Mouse (Mus musculus): Measurements from ENCODE around the gene Krtap3-1. TPM values are rescaled to one million over a fixed set of nuclear protein-coding genes. Genes with fewer than 3 reads are reported as not detected.
"Not testable (repeated sequence)": the region's sequence is repeated elsewhere in the genome, so short reads cannot be mapped to it uniquely, and the experiment has no call there.

Krtap3-1 gene
- not detected in 2 replicates for polyA plus RNA-seq (2011; ENCODE audit: insufficient read length, low read depth, missing spikeins)

GRCm38 (mm10) chr11:99566530-99566929 lies at the start of gene Krtap3-1:
TSS of gene Krtap3-1 (minus strand) at chr11:99566630.
- TF ChIP-seq CTCF (IDR thresholded peaks at IDR 0.05; ENCODE audit: borderline replicate concordance, insufficient read depth, low read length) (no peak), POLR2A (IDR thresholded peaks at IDR 0.05; ENCODE audit: low read depth, low read length) (no peak)
- peaks cover 4% of the 10 kb centered on the region; the same call in 1 of the 2 replicates for H3K4me1 ChIP-seq (ENCODE audit: control insufficient read depth, insufficient read depth, low read length)

GRCm38 (mm10) chr11:99614796-99615363 lies 48.5 kb upstream of the Krtap3-1 start, which contains the start of gene Krtap2-4:
TSS of gene Krtap2-4 (minus strand) at chr11:99614846.
- Histone ChIP-seq H3K27ac (ENCODE audit: insufficient read depth, low read length) (no peak within 1 kb of the TSS), H3K4me3 (ENCODE audit: insufficient read depth, low read length) (no peak within 1 kb of the TSS), H3K4me1 (ENCODE audit: control insufficient read depth, insufficient read depth, low read length) (0 out of 2 replicates have a peak, but pooled peaks cover 3% of the 10 kb centered on the region)
- no peak for TF ChIP-seq POLR2A (IDR thresholded peaks at IDR 0.05; ENCODE audit: low read depth, low read length)
- no peak for TF ChIP-seq CTCF (IDR thresholded peaks at IDR 0.05; ENCODE audit: borderline replicate concordance, insufficient read depth, low read length)

More at GRCm38 (mm10) chr11:99566530-99566929, at the start of gene Krtap3-1:
- no peak within 1 kb of the TSS for H3K4me3 ChIP-seq (ENCODE audit: insufficient read depth, low read length)
- no peak within 1 kb of the TSS for H3K27ac ChIP-seq (ENCODE audit: insufficient read depth, low read length)

GRCm38 (mm10) chr11:99610089-99610488 lies 43.7 kb upstream of the Krtap3-1 start, which contains the start of gene Gm11937:
TSS of gene Gm11937 (minus strand) at chr11:99610189.
- H3K27ac ChIP-seq (ENCODE audit: insufficient read depth, low read length): not testable (repeated sequence)

GRCm38 (mm10) chr11:99609126-99609525 lies 42.7 kb upstream of the Krtap3-1 start:
- Histone ChIP-seq H3K27ac (ENCODE audit: insufficient read depth, low read length) (no peak overlapping the region), H3K4me3 (ENCODE audit: insufficient read depth, low read length) (no peak overlapping the region), H3K4me1 (ENCODE audit: control insufficient read depth, insufficient read depth, low read length) (no peaks in the 10 kb centered on the region)
- TF ChIP-seq CTCF (IDR thresholded peaks at IDR 0.05; ENCODE audit: borderline replicate concordance, insufficient read depth, low read length) (no peak), POLR2A (IDR thresholded peaks at IDR 0.05; ENCODE audit: low read depth, low read length) (no peak)

More at GRCm38 (mm10) chr11:99610089-99610488, 43.7 kb upstream of the Krtap3-1 start, which contains the start of gene Gm11937:
- H3K4me3 ChIP-seq (ENCODE audit: insufficient read depth, low read length); H3K4me1 ChIP-seq (ENCODE audit: control insufficient read depth, insufficient read depth, low read length): not testable (repeated sequence)

GRCm38 (mm10) chr11:99603208-99603607 lies 36.8 kb upstream of the Krtap3-1 start, which contains the start of gene Gm11938:
TSS of gene Gm11938 (minus strand) at chr11:99603308.
- H3K4me1 ChIP-seq (ENCODE audit: control insufficient read depth, insufficient read depth, low read length); H3K4me3 ChIP-seq (ENCODE audit: insufficient read depth, low read length); H3K27ac ChIP-seq (ENCODE audit: insufficient read depth, low read length): not testable (repeated sequence)

GRCm38 (mm10) chr11:99597742-99598141 lies 31.3 kb upstream of the Krtap3-1 start, which contains the start of gene Krtap9-3:
TSS of gene Krtap9-3 (minus strand) at chr11:99598105.
- not testable (repeated sequence) for H3K27ac ChIP-seq (ENCODE audit: insufficient read depth, low read length); H3K4me1 ChIP-seq (ENCODE audit: control insufficient read depth, insufficient read depth, low read length); H3K4me3 ChIP-seq (ENCODE audit: insufficient read depth, low read length)

GRCm38 (mm10) chr11:99590981-99591380 lies 24.6 kb upstream of the Krtap3-1 start, which contains the start of gene Krtap1-3:
TSS of gene Krtap1-3 (minus strand) at chr11:99591339.
- no peak for TF ChIP-seq CTCF (IDR thresholded peaks at IDR 0.05; ENCODE audit: borderline replicate concordance, insufficient read depth, low read length)
- no peak for TF ChIP-seq POLR2A (IDR thresholded peaks at IDR 0.05; ENCODE audit: low read depth, low read length)

GRCm38 (mm10) chr11:99585096-99585495 lies 18.7 kb upstream of the Krtap3-1 start:
- H3K4me1 ChIP-seq (ENCODE audit: control insufficient read depth, insufficient read depth, low read length): peaks cover 9% of the 10 kb centered on the region
- no peak overlapping the region for H3K4me3 ChIP-seq (ENCODE audit: insufficient read depth, low read length)
- no peak for TF ChIP-seq POLR2A (IDR thresholded peaks at IDR 0.05; ENCODE audit: low read depth, low read length)
- no peak for TF ChIP-seq CTCF (IDR thresholded peaks at IDR 0.05; ENCODE audit: borderline replicate concordance, insufficient read depth, low read length)
- H3K27ac ChIP-seq (ENCODE audit: insufficient read depth, low read length): no peak overlapping the region

More at GRCm38 (mm10) chr11:99590981-99591380, 24.6 kb upstream of the Krtap3-1 start, which contains the start of gene Krtap1-3:
- Histone ChIP-seq H3K4me1 (ENCODE audit: control insufficient read depth, insufficient read depth, low read length) (peaks cover 7% of the 10 kb centered on the region), H3K27ac (ENCODE audit: insufficient read depth, low read length) (no peak within 1 kb of the TSS), H3K4me3 (ENCODE audit: insufficient read depth, low read length) (no peak within 1 kb of the TSS)

- TF ChIP-seq POLR2A (IDR thresholded peaks at IDR 0.05; ENCODE audit: low read depth, low read length) (no peak), CTCF (IDR thresholded peaks at IDR 0.05; ENCODE audit: borderline replicate concordance, insufficient read depth, low read length) (no peak)
- peaks cover 9% of the 10 kb centered on the region for H3K4me1 ChIP-seq (ENCODE audit: control insufficient read depth, insufficient read depth, low read length)
- H3K4me3 ChIP-seq (ENCODE audit: insufficient read depth, low read length): no peak within 1 kb of the TSS
- H3K27ac ChIP-seq (ENCODE audit: insufficient read depth, low read length): no peak within 1 kb of the TSS
These were observed 16.8 kb upstream of the Krtap3-1 start, which contains the start of gene Krtap1-4 for GRCm38 (mm10) chr11:99583245-99583704. TSS of gene Krtap1-4 (minus strand) at chr11:99583654.

- Histone ChIP-seq H3K27ac (ENCODE audit: insufficient read depth, low read length) (peak overlapping the region; percentile 98), H3K4me3 (ENCODE audit: insufficient read depth, low read length) (no peak overlapping the region), H3K4me1 (ENCODE audit: control insufficient read depth, insufficient read depth, low read length) (peaks cover 4% of the 10 kb centered on the region)
- TF ChIP-seq POLR2A (IDR thresholded peaks at IDR 0.05; ENCODE audit: low read depth, low read length): no peak
- no peak for TF ChIP-seq CTCF (IDR thresholded peaks at IDR 0.05; ENCODE audit: borderline replicate concordance, insufficient read depth, low read length)
These were observed 15.1 kb upstream of the Krtap3-1 start for GRCm38 (mm10) chr11:99581564-99581963.
